Mouse (Mus musculus) myocyte (in vitro differentiated cells): ENCODE measurements around the gene Gtf2h1.

Source experiments
- E2F4 ChIP-seq: IDR thresholded peaks from one replicate; pipeline ENCODE4 v1.6.1; 2011; ENCODE audit warnings: mild to moderate bottlenecking, control low read depth, moderate library complexity; ENCODE audit not compliant: insufficient read depth
- MYOG ChIP-seq, 3 experiments: IDR thresholded peaks; one replicate each; pipeline ENCODE4 v1.6.1; 2011; ENCODE audit warnings: control low read depth in 2 of 3, low read depth in 2 of 3, mild to moderate bottlenecking in 2 of 3; ENCODE audit not compliant: insufficient read length in 2 of 3, control insufficient read depth in 1 of 3, insufficient read depth in 1 of 3
- POLR2A ChIP-seq: IDR thresholded peaks from one replicate; pipeline ENCODE4 v1.6.1; 2011; ENCODE audit warnings: low read depth, mild to moderate bottlenecking, control low read depth, moderate library complexity; ENCODE audit not compliant: insufficient read length
- REST ChIP-seq: IDR thresholded peaks from one replicate; pipeline ENCODE4 v1.6.1; 2011; ENCODE audit warnings: mild to moderate bottlenecking, control low read depth, moderate library complexity; ENCODE audit not compliant: insufficient read depth, insufficient read length
- SRF ChIP-seq: IDR thresholded peaks from one replicate; pipeline ENCODE4 v1.6.1; 2011; ENCODE audit warnings: low read depth; ENCODE audit not compliant: control insufficient read depth, insufficient read length
- USF1 ChIP-seq: IDR thresholded peaks from one replicate; pipeline ENCODE4 v1.6.1; 2011; ENCODE audit warnings: low read depth, mild to moderate bottlenecking, control low read depth, moderate library complexity

- no peak for TF ChIP-seq POLR2A
- no peak for TF ChIP-seq SRF
- TF ChIP-seq E2F4 = no peak
- TF ChIP-seq USF1 = no peak
- no peak for TF ChIP-seq MYOG (IDR thresholded peaks at IDR 0.05; ENCODE audit: control insufficient read depth in 1 of 3, insufficient read depth in 1 of 3, insufficient read length in 2 of 3, low read depth in 2 of 3)
- no peak for TF ChIP-seq REST
Observed at GRCm38 (mm10) chr7:46796779-46797178, 876 bp downstream of the Gtf2h1 start.
